Mouse (Mus musculus) small intestine, adult 2 months (tissue): ENCODE data around the gene Mindy2. TPM values are rescaled to one million over a fixed set of nuclear protein-coding genes. Genes with fewer than 3 reads are reported as not detected.
A peak's percentile ranks its signal among the peaks of the same experiment; 100 is the strongest.
"Not testable (repeated sequence)": the region's sequence is repeated elsewhere in the genome, so short reads cannot be mapped to it uniquely, and the experiment has no call there.

Experiments used
- H3K27ac ChIP-seq: fragments of 200-500 bp; 2 replicates; pipeline ENCODE4 v1.5.1; 2012; ENCODE audit warnings: low read depth, low read length, control low read depth, inconsistent platforms; ENCODE audit not compliant: insufficient read depth
- H3K27me3 ChIP-seq: fragments of 200-500 bp; 2 replicates; pipeline ENCODE4 v1.6.1; 2012; ENCODE audit warnings: mild to moderate bottlenecking, moderate library complexity, low read length, inconsistent platforms; ENCODE audit not compliant: control insufficient read depth, insufficient read depth
- H3K36me3 ChIP-seq: fragments of 200-500 bp; 2 replicates; pipeline ENCODE4 v1.6.1; 2012; ENCODE audit warnings: mild to moderate bottlenecking, low read length, control low read depth, inconsistent platforms; ENCODE audit not compliant: control insufficient read depth, insufficient read depth
- H3K4me1 ChIP-seq: fragments of 200-500 bp; 2 replicates; pipeline ENCODE4 v1.6.1; 2012; ENCODE audit warnings: low read length, inconsistent platforms, mixed read lengths; ENCODE audit not compliant: control insufficient read depth, insufficient read depth, insufficient read length
- H3K4me3 ChIP-seq: fragments of 200-500 bp; 2 replicates; pipeline ENCODE4 v1.5.1; 2012; ENCODE audit warnings: low read depth, mild to moderate bottlenecking, control low read depth, inconsistent platforms, low read length, moderate library complexity
- CTCF ChIP-seq: fragments of 200-500 bp; IDR thresholded peaks from 2 replicates; pipeline ENCODE4 v1.5.1; 2012; ENCODE audit warnings: low read depth, mild to moderate bottlenecking, control low read depth, inconsistent platforms, low read length, moderate library complexity, mixed read lengths; ENCODE audit not compliant: insufficient replicate concordance, insufficient read length; ENCODE audit errors: extremely low read depth
- POLR2A ChIP-seq: fragments of 200-500 bp; IDR thresholded peaks from 2 replicates; pipeline ENCODE4 v1.6.1; 2012; ENCODE audit warnings: low read depth, mild to moderate bottlenecking, control low read depth, inconsistent platforms, low read length, moderate library complexity
- WGBS: fragments of 180-500 bp; shearing (Covaris S2); methylation state at CpG from one replicate; pipeline ENCODE4 v1.1.7; 2018; 5-methylcytosine and 5-hydroxymethylcytosine counted together
- polyA plus RNA-seq: library from polyadenylated mRNA; depleted of rRNA; stranded (reverse); fragments of >200 nt; gene quantifications from 2 replicates; pipeline ENCODE4 v1.2.3, GENCODE M21; 2012; rRNA removed

Mindy2 gene
- polyA plus RNA-seq, 1 experiment: 12.0 TPM

- not testable (repeated sequence) for H3K27me3 ChIP-seq, H3K4me3 ChIP-seq, H3K27ac ChIP-seq, H3K4me1 ChIP-seq
- TF ChIP-seq CTCF: peak; percentile 18; the same call in 1 of the 2 replicates
- 98% methylated on average over 2 of the region's 2 CpGs for WGBS
- peaks cover 12% of the 10 kb centered on the region for H3K36me3 ChIP-seq
Observed at GRCm38 (mm10) chr9:70552233-70552632, 104.7 kb downstream of the Mindy2 start.

- H3K36me3 ChIP-seq: peaks cover 12% of the 10 kb centered on the region
- no peak overlapping the region for H3K27ac ChIP-seq
- H3K4me3 ChIP-seq: no peak overlapping the region
- TF ChIP-seq POLR2A (no peak), CTCF (no peak)
- 69% methylated on average over 1 of the region's 1 CpGs for WGBS
- no peaks in the 10 kb centered on the region for H3K27me3 ChIP-seq
- peaks cover 4% of the 10 kb centered on the region; the same call in 1 of the 2 replicates for H3K4me1 ChIP-seq
Observed at GRCm38 (mm10) chr9:70551524-70551923, 105.5 kb downstream of the Mindy2 start.

Other genes with a start within 250 kb of the Mindy2 start
- gene Ccnb2, start 235.6 kb downstream of the Mindy2 start, polyA plus RNA-seq: 6.4 and 17.6 TPM in 2 replicates
- 17.1 and 35.3 TPM in 2 replicates for gene Rnf111, start 153.4 kb downstream of the Mindy2 start, polyA plus RNA-seq
- 2.6 and 4.2 TPM in 2 replicates for gene Sltm, start 114.4 kb downstream of the Mindy2 start, polyA plus RNA-seq
- 0.44 and 3.3 TPM in 2 replicates for gene Gm10642, start 923 bp downstream of the Mindy2 start, polyA plus RNA-seq
- gene Adam10, start 21.8 kb upstream of the Mindy2 start, polyA plus RNA-seq: 10.5 and 33.3 TPM in 2 replicates